Mouse (Mus musculus) embryonic facial prominence, embryonic 13.5 days (tissue): ENCODE results near the gene Pipox. TPM values are rescaled to one million over a fixed set of nuclear protein-coding genes. Genes with fewer than 3 reads are reported as not detected.

Source experiments
- ATAC-seq: fragments of 200-750 bp; cut with Nextera tagmentation; 2 replicates; pipeline ENCODE4 v1.8.0; 2017; ENCODE audit warnings: low read depth; ENCODE audit not compliant: insufficient number of reproducible peaks, insufficient read depth, low FRiP score, low TSS enrichment
- H3K27ac ChIP-seq: fragments of 300-500 bp; sonication (generic); 2 replicates; pipeline ENCODE4 v1.5.1; 2015; ENCODE audit warnings: moderate library complexity, mild to moderate bottlenecking, inconsistent platforms
- H3K27me3 ChIP-seq: fragments of 300-500 bp; sonication (generic); 2 replicates; pipeline ENCODE4 v1.6.1; 2015; ENCODE audit warnings: mild to moderate bottlenecking, inconsistent platforms
- H3K36me3 ChIP-seq: fragments of 300-500 bp; sonication (generic); 2 replicates; pipeline ENCODE4 v1.6.1; 2015; ENCODE audit warnings: mild to moderate bottlenecking, inconsistent platforms
- H3K4me1 ChIP-seq: fragments of 300-500 bp; sonication (generic); 2 replicates; pipeline ENCODE4 v1.6.1; 2015; ENCODE audit warnings: inconsistent platforms
- H3K4me2 ChIP-seq: fragments of 300-500 bp; sonication (generic); 2 replicates; pipeline ENCODE4 v1.6.1; 2015; ENCODE audit warnings: moderate library complexity, mild to moderate bottlenecking, inconsistent platforms
- H3K4me3 ChIP-seq: fragments of 300-500 bp; sonication (generic); 2 replicates; pipeline ENCODE4 v1.5.1; 2015; ENCODE audit warnings: mild to moderate bottlenecking, inconsistent platforms
- H3K9ac ChIP-seq: fragments of 300-500 bp; sonication (generic); 2 replicates; pipeline ENCODE4 v1.6.1; 2015; ENCODE audit warnings: mild to moderate bottlenecking, inconsistent platforms
- H3K9me3 ChIP-seq: fragments of 300-500 bp; sonication (generic); 2 replicates; pipeline ENCODE4 v1.6.1; 2016; ENCODE audit warnings: inconsistent platforms
- WGBS: fragments of 180-500 bp; shearing (Covaris S2); methylation state at CpG from one replicate; pipeline ENCODE4 v1.1.7; 2015; ENCODE audit warnings: mixed read lengths; 5-methylcytosine and 5-hydroxymethylcytosine counted together
- polyA plus RNA-seq: library from polyadenylated mRNA; unstranded; fragments of >200 nt; fragmentation: Nextera tagmentation; extraction: Ambion mirVana; gene quantifications from 2 replicates; pipeline ENCODE4 v1.2.1, GENCODE M21; 2015

Pipox gene
- polyA plus RNA-seq, 1 experiment from 2014 or later = 1.1 TPM

- Histone ChIP-seq H3K9me3 (no peaks in the 10 kb centered on the region), H3K4me1 (peaks cover 38% of the 10 kb centered on the region), H3K27me3 (peaks cover 50% of the 10 kb centered on the region), H3K9ac (peak overlapping the region; percentile 44; the same call in 1 of the 2 replicates), H3K27ac (peak overlapping the region; percentile 62; the same call in 1 of the 2 replicates), H3K4me3 (no peak overlapping the region), H3K36me3 (no peaks in the 10 kb centered on the region), H3K4me2 (peak overlapping the region; percentile 38)
- ATAC-seq = no peak
- WGBS = 30% methylated on average over 6 of the region's 6 CpGs
Measured at GRCm38 (mm10) chr11:77893283-77893682, 613 bp downstream of the Pipox start.

DNA sequence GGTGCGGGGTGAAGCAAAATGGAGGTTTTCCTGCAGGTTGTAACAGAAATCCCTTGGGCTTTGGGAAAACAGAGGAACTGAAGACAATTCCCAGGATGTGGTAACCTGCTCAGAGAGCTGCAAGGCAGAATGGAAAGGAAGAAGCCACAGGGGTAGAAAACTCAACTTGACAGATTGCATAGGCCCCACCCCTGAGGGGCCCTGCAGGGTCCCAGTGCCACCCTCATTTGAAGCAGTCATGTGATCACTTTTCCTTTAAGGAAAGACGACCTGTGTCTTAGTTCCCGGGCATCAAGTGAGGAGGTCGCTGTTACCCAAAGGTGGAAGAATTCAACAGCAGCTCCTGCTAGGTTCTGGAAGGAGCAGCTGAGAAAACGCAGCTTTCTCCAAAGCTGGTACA, 1.0 kb downstream of the Pipox start:
- no peak for ATAC-seq
- no peak overlapping the region for H3K4me2 ChIP-seq

DNA sequence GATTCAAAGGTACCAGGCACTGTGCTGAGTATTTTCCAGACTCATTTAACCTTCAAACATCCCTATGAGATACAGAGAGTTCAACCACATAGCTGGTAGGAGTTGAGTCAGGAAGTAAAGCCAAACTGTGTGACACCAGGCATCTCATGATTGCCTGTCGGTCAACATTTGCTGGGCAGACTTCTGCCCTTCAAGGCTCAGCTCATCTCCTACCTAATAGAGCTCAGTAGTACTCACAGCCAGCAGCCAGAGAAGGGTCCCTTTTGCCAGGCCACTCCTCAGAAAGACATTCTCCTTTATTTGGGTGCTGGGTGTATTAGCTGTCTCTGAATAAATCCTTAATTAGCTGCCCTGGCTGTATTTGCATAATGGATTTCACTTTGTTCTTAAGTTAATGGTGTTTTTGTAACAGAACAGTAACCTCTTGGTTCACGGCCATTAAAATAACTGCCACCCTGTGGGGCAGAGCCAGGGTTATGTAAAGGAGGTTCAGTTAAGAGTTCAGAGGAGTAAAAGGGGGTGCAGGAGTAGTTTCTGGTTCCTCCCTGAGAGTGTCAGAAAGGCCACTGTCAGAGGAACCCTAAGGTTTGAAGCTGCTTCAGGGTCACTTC, 3.1 kb downstream of the Pipox start:
- H3K27me3 ChIP-seq = peaks cover 39% of the 10 kb centered on the region
- no peak overlapping the region for H3K27ac ChIP-seq
- no peak overlapping the region for H3K4me3 ChIP-seq
- H3K36me3 ChIP-seq = no peaks in the 10 kb centered on the region
- no peak overlapping the region for H3K4me2 ChIP-seq
- ATAC-seq = no peak
- WGBS = 65% methylated on average over 2 of the region's 2 CpGs
- H3K4me1 ChIP-seq = peaks cover 42% of the 10 kb centered on the region
- H3K9ac ChIP-seq = no peak overlapping the region
- no peaks in the 10 kb centered on the region for H3K9me3 ChIP-seq

More for the DNA sequence above, 1.0 kb downstream of the Pipox start:
- Histone ChIP-seq H3K9me3 (no peaks in the 10 kb centered on the region), H3K4me3 (no peak overlapping the region), H3K27me3 (peaks cover 46% of the 10 kb centered on the region), H3K36me3 (no peaks in the 10 kb centered on the region), H3K27ac (no peak overlapping the region), H3K9ac (no peak overlapping the region), H3K4me1 (peaks cover 41% of the 10 kb centered on the region)
- 9% methylated on average over 5 of the region's 5 CpGs for WGBS

DNA sequence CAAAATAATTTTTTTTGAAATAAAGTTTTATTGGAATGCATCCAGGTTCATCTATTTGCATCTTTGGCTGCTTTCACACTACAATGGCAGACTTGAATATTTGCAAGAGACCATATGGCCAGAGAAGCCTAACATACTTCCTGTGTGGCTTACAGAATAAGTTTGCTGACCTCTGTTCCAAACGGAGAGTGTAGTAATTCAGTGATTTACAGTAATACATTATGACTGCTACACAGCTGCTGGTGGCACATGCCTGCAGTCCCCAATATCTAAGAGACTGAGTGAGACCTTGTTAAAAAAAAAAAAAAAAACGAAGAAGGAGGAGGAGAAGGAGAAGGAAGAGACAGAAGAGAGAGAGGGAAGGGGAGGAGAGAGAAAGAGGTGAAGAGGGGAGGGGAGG, 4.4 kb downstream of the Pipox start:
- H3K4me2 ChIP-seq = no peak overlapping the region
- no peaks in the 10 kb centered on the region for H3K9me3 ChIP-seq
- H3K9ac ChIP-seq = no peak overlapping the region
- H3K4me1 ChIP-seq = peaks cover 54% of the 10 kb centered on the region
- WGBS = 21% methylated on average over 1 of the region's 2 CpGs
- H3K27me3 ChIP-seq = peaks cover 39% of the 10 kb centered on the region
- no peak for ATAC-seq
- H3K4me3 ChIP-seq = no peak overlapping the region
- no peaks in the 10 kb centered on the region for H3K36me3 ChIP-seq
- H3K27ac ChIP-seq = no peak overlapping the region

DNA sequence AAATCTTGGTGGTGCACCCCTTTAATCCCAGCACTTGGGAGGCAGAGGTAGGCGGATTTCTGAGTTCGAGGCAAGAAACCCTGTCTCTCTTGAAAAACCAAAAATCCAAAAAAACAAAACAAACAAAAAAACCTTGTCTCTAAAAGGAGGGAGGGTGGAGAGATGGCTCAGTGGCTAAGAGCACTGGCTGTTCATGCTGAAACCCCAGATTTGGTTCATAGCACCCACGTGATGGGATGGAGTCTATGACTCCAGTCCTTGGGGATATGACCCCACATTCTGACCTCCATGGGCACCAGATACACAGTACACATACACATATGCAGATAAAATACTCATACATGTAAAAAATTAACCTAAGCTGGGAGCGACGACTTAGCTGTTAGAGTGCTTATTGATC, 5.0 kb downstream of the Pipox start:
- Histone ChIP-seq H3K9me3 (no peaks in the 10 kb centered on the region), H3K27ac (no peak overlapping the region), H3K4me2 (no peak overlapping the region), H3K9ac (no peak overlapping the region), H3K4me3 (no peak overlapping the region), H3K36me3 (no peaks in the 10 kb centered on the region), H3K4me1 (peaks cover 48% of the 10 kb centered on the region), H3K27me3 (peaks cover 39% of the 10 kb centered on the region)
- whole genome bisulfite sequencing = 87% methylated on average over 5 of the region's 5 CpGs
- no peak for ATAC-seq

DNA sequence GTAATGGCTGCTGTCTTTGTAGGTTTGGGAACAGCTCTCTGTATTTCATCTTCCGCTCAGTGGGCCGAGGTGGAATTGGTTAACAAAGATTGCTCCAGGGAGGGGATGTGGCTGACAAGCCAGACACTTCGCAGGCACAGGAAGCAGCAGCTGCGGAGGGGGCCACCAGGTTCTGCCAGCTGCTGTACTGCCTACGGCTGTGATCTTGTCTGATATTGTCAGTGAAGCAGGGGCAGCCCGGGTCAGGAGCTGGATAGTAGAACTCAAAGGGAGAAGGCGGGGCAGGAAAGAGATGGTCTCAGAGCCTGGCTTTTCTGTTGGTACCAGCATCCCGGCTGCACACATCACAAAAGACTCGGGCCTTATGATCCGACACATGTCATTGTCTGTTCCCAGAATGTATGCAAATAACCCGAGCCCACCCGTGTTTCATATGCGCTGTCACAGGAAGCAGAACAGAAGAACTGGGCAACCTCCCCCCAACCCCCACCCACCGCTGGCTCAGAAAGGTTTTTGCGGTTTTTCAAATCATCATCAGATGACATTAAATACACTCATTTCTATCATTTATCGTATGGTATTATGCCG, 6.4 kb downstream of the Pipox start:
- Histone ChIP-seq H3K9ac (peak overlapping the region; percentile 44; the same call in 1 of the 2 replicates), H3K27me3 (peaks cover 46% of the 10 kb centered on the region), H3K4me2 (peak overlapping the region; percentile 39), H3K9me3 (no peaks in the 10 kb centered on the region), H3K4me1 (peaks cover 35% of the 10 kb centered on the region), H3K27ac (no peak overlapping the region), H3K36me3 (no peaks in the 10 kb centered on the region), H3K4me3 (no peak overlapping the region)
- no peak for ATAC-seq
- 10% methylated on average over 17 of the region's 17 CpGs for WGBS

GRCm38 (mm10) chr11:77885246-77885575, 8.7 kb downstream of the Pipox start:
- Histone ChIP-seq H3K27ac (0 out of 2 replicates have a peak overlapping the region, but pooled peaks have one; percentile 16), H3K9me3 (no peaks in the 10 kb centered on the region), H3K36me3 (no peaks in the 10 kb centered on the region), H3K4me2 (peak overlapping the region; percentile 28), H3K27me3 (peaks cover 42% of the 10 kb centered on the region), H3K4me3 (no peak overlapping the region), H3K9ac (no peak overlapping the region), H3K4me1 (peaks cover 35% of the 10 kb centered on the region)
- WGBS = 18% methylated on average over 8 of the region's 8 CpGs
- ATAC-seq = peak; percentile 73

DNA sequence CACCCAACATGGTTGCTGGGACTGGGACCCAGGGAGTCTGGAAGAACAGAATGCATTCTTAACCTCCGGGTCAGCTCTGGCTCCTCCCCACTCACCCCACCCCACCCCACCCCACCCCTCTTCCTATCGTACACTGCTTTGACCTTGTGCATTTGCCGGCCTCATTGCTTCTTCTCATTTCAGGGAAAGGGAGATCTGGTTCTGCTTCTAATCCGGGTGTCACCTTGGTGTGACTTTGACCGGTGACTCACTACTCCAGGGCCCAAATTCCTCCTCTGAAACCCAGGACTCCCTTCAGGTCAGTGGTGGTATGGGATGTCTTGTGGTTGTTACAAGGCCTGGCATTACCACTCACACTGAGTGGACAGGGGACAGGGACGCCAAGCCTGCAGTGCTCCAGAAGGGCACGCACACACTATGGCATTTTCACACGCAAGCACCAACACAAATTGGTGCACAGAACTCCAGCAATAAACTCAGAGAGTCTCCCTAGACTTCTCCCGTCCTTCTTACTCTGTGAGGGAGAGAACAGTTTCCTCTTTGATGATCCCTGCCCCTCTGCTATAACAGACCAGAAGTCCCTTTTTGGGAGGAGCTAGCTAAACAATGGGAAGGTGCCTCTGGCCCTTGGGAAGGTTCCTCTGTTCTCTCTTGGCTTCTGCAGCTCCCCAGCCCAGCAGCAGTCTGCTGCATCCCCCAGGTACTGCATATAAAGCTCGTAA, 9.2 kb downstream of the Pipox start:
- Histone ChIP-seq H3K27me3 (peaks cover 44% of the 10 kb centered on the region), H3K9me3 (no peaks in the 10 kb centered on the region), H3K4me1 (peaks cover 35% of the 10 kb centered on the region), H3K36me3 (no peaks in the 10 kb centered on the region), H3K27ac (peak overlapping the region; percentile 16; the same call in 1 of the 2 replicates), H3K4me2 (peak overlapping the region; percentile 28), H3K4me3 (no peak overlapping the region), H3K9ac (no peak overlapping the region)
- 28% methylated on average over 10 of the region's 10 CpGs for WGBS
- no peak for ATAC-seq

DNA sequence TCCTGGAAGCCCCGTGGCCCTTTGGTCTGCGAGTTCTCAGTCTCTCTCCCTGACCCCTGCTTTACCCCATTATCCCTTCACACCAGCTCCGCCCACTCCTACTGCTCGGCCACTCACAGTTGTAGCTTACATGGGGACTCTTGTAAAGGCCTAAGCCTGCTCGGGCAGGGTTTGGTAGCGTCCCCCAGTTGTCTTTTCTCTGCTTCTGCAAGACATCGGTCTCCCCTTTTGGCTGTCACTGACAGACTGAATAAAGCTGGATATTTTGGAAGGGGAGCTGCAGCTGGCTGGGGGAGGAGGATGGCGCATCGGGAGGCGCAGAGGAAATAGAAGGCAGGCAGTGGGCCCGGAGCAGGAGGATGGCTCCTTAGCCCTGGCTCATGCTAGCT, 17.1 kb downstream of the Pipox start:
- Histone ChIP-seq H3K27me3 (peaks cover 28% of the 10 kb centered on the region; the same call in 1 of the 2 replicates), H3K4me2 (no peak overlapping the region), H3K27ac (peak overlapping the region; percentile 39; the same call in 1 of the 2 replicates), H3K36me3 (no peaks in the 10 kb centered on the region), H3K4me1 (peaks cover 32% of the 10 kb centered on the region), H3K9me3 (no peaks in the 10 kb centered on the region), H3K4me3 (no peak overlapping the region), H3K9ac (no peak overlapping the region)
- 57% methylated on average over 11 of the region's 11 CpGs for WGBS
- no peak for ATAC-seq

DNA sequence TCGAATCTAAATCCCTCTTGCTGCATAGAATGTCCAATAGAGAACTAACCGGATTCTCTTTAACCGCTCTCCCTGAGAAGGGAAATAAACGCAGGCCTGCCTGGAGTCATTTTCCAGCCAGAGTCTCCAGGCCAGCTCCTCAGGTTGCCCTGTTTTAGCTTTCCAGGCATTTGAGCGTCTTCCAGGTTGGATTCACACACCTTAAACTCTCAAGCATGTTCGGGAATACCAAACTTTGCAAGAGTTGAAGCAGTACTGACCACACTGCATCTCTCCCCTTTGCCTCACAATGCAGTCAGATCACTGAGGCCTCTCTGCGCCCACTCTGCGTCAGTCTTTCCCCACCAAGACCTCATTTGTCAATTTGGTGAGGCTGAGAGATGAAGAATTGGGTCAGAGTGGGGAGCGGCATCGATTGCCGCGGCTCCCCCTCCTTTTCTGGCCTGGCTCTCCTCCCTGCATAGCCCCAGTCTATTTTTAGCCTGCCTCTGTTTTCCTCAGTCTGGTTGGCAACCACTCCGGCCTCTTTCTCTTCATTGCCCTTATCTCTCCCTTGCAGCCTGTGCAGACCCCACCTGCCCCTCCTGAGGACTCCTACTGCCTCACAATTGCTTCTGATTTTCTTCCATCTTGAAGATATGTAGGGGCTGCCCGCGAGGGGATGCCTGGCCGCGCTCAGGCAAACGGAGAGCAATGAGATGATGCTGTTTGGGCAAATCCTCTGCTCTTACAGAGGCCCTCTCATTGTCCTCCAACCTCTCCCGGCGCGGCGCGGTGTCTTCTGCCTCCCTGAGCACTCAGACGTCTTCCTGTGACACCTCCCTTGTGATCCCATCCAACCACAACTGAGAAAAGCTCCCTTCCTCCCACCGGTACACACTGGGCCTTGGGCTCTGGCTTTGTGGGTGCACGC, 17.8 kb downstream of the Pipox start:
- H3K36me3 ChIP-seq = no peaks in the 10 kb centered on the region
- peaks cover 36% of the 10 kb centered on the region for H3K4me1 ChIP-seq
- 55% methylated on average over 26 of the region's 26 CpGs for WGBS
- H3K27ac ChIP-seq = peak overlapping the region; percentile 39
- no peak for ATAC-seq
- 0 out of 2 replicates have a peak overlapping the region, but pooled peaks have one; percentile 7 for H3K4me2 ChIP-seq
- no peaks in the 10 kb centered on the region for H3K9me3 ChIP-seq
- no peak overlapping the region for H3K9ac ChIP-seq
- peaks cover 22% of the 10 kb centered on the region; the same call in 1 of the 2 replicates for H3K27me3 ChIP-seq
- H3K4me3 ChIP-seq = no peak overlapping the region

DNA sequence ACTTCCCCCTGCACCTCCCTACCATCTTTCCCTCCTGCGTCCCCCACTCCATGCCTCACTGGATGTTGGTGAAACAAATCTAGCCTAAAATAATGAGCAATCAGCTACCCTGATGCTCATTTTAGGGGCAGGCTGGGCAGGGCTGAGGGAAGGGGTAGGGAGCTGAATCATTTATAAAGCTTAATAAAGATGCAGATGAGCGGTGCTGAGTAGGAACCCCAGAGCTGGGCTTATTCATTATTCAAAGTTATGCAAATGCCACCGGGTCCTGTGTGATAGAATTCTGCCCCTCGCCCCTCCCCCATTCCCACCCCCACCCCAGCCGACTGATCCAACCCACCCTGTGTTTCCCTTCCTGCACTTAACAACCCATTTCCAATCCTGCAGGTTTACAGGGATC, 18.6 kb downstream of the Pipox start:
- Histone ChIP-seq H3K4me1 (peaks cover 36% of the 10 kb centered on the region), H3K4me3 (no peak overlapping the region), H3K4me2 (no peak overlapping the region), H3K27ac (no peak overlapping the region), H3K27me3 (peaks cover 20% of the 10 kb centered on the region; the same call in 1 of the 2 replicates), H3K36me3 (no peaks in the 10 kb centered on the region), H3K9me3 (no peaks in the 10 kb centered on the region), H3K9ac (no peak overlapping the region)
- WGBS = 56% methylated on average over 5 of the region's 5 CpGs
- ATAC-seq = no peak
